Mouse (Mus musculus) heart, embryonic 15.5 days (tissue): ENCODE measurements around the gene Klra3. TPM values are rescaled to one million over a fixed set of nuclear protein-coding genes. Genes with fewer than 3 reads are reported as not detected.
"Not testable (repeated sequence)": the region's sequence is repeated elsewhere in the genome, so short reads cannot be mapped to it uniquely, and the experiment has no call there.

ENCODE experiments used
- ATAC-seq: fragments of 200-750 bp; cut with Nextera tagmentation; replicated peaks from 2 replicates; pipeline ENCODE4 v1.8.0; 2017; ENCODE audit warnings: low read depth, moderate TSS enrichment; ENCODE audit not compliant: insufficient number of reproducible peaks, insufficient read depth, low FRiP score
- H3K27ac ChIP-seq: fragments of 300-500 bp; sonication (generic); 2 replicates; pipeline ENCODE4 v1.5.1; 2015; ENCODE audit warnings: mild to moderate bottlenecking, inconsistent platforms
- H3K27me3 ChIP-seq: fragments of 300-500 bp; sonication (generic); 2 replicates; pipeline ENCODE4 v1.6.1; 2015; ENCODE audit warnings: inconsistent platforms
- H3K36me3 ChIP-seq: fragments of 300-500 bp; sonication (generic); 2 replicates; pipeline ENCODE4 v1.6.1; 2015; ENCODE audit warnings: mild to moderate bottlenecking, inconsistent platforms
- H3K4me1 ChIP-seq: fragments of 300-500 bp; sonication (generic); replicated peaks from 2 replicates; pipeline ENCODE4 v1.6.1; 2015; ENCODE audit warnings: inconsistent platforms
- H3K4me2 ChIP-seq: fragments of 300-500 bp; sonication (generic); 2 replicates; pipeline ENCODE4 v1.6.1; 2015; ENCODE audit warnings: inconsistent platforms, mild to moderate bottlenecking, moderate library complexity
- H3K4me3 ChIP-seq: fragments of 300-500 bp; sonication (generic); 2 replicates; pipeline ENCODE4 v1.5.1; 2015; ENCODE audit warnings: mild to moderate bottlenecking, inconsistent platforms
- H3K9ac ChIP-seq: fragments of 300-500 bp; sonication (generic); 2 replicates; pipeline ENCODE4 v1.6.1; 2015; ENCODE audit warnings: mild to moderate bottlenecking, inconsistent platforms
- H3K9me3 ChIP-seq: fragments of 300-500 bp; sonication (generic); replicated peaks from 2 replicates; pipeline ENCODE4 v1.6.1; 2016; ENCODE audit warnings: inconsistent platforms
- WGBS: fragments of 180-500 bp; shearing (Covaris S2); methylation state at CpG from one replicate; pipeline ENCODE4 v1.1.7; 2015; ENCODE audit warnings: mixed read lengths; 5-methylcytosine and 5-hydroxymethylcytosine counted together
- polyA plus RNA-seq: library from polyadenylated mRNA; unstranded; fragments of >200 nt; fragmentation: Nextera tagmentation; extraction: Ambion mirVana; gene quantifications from 2 replicates; pipeline ENCODE4 v1.2.1, GENCODE M21; 2015

Gene Klra3
- not detected in 2 replicates for polyA plus RNA-seq

GRCm38 (mm10) chr6:130337411-130337810, at the start of gene Klra3:
TSS of gene Klra3 (minus strand) at chr6:130337574.
- no peak for ATAC-seq
- no peak within 1 kb of the TSS for H3K4me2 ChIP-seq
- H3K4me1 ChIP-seq: no peaks in the 10 kb centered on the region
- H3K27me3 ChIP-seq: no peaks in the 10 kb centered on the region
- no peak within 1 kb of the TSS for H3K9ac ChIP-seq
- H3K27ac ChIP-seq: no peak within 1 kb of the TSS
- H3K9me3 ChIP-seq: no peaks in the 10 kb centered on the region
- H3K36me3 ChIP-seq: no peaks in the 10 kb centered on the region
- H3K4me3 ChIP-seq: no peak within 1 kb of the TSS
- 74% methylated on average over 8 of the region's 8 CpGs for WGBS

GRCm38 (mm10) chr6:130386750-130387149, 49.4 kb upstream of the Klra3 start, which contains the start of gene Klra1:
TSS of gene Klra1 (minus strand) at chr6:130386874.
- no peaks in the 10 kb centered on the region for H3K4me1 ChIP-seq
- no peaks in the 10 kb centered on the region for H3K36me3 ChIP-seq
- H3K4me3 ChIP-seq: no peak within 1 kb of the TSS
- WGBS: 68% methylated on average over 2 of the region's 2 CpGs
- no peak within 1 kb of the TSS for H3K4me2 ChIP-seq
- H3K9me3 ChIP-seq: 0 out of 2 replicates have a peak, but pooled peaks cover 3% of the 10 kb centered on the region
- H3K9ac ChIP-seq: no peak within 1 kb of the TSS
- H3K27ac ChIP-seq: no peak within 1 kb of the TSS
- no peak for ATAC-seq
- H3K27me3 ChIP-seq: no peaks in the 10 kb centered on the region

- no peak overlapping the region for H3K27ac ChIP-seq
- H3K9ac ChIP-seq: no peak overlapping the region
- no peaks in the 10 kb centered on the region for H3K27me3 ChIP-seq
- H3K4me3 ChIP-seq: no peak overlapping the region
- ATAC-seq: no peak
- no peak overlapping the region for H3K4me2 ChIP-seq
- no peaks in the 10 kb centered on the region for H3K4me1 ChIP-seq
- H3K9me3 ChIP-seq: 0 out of 2 replicates have a peak, but pooled peaks cover 3% of the 10 kb centered on the region
- WGBS: 53% methylated on average over 1 of the region's 1 CpGs
- no peaks in the 10 kb centered on the region for H3K36me3 ChIP-seq
Observed at GRCm38 (mm10) chr6:130385803-130386202, 48.4 kb upstream of the Klra3 start.

DNA sequence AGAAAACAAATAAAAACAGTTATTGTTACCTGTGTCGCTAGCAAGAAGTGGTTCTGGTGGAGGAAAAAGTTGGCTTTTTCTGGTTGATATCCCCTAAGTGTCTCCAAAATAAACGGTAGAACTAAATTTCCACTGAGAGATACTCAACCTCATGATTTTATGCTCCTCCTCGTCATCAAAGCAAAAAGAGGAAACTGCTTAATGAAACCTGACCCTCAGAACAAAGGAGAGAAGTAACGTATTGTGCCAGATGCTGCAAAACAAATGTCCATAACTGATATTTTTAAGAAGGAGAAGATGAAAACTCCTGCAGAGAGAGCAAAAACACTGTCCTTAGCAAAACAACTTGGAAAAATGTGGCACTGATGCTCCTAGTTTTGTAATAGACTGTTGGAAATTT, 45.0 kb upstream of the Klra3 start:
- no peaks in the 10 kb centered on the region for H3K36me3 ChIP-seq
- H3K9ac ChIP-seq: no peak overlapping the region
- H3K4me1 ChIP-seq: no peaks in the 10 kb centered on the region
- H3K27me3 ChIP-seq: no peaks in the 10 kb centered on the region
- no peak overlapping the region for H3K27ac ChIP-seq
- H3K4me3 ChIP-seq: no peak overlapping the region
- 0 out of 2 replicates have a peak, but pooled peaks cover 3% of the 10 kb centered on the region for H3K9me3 ChIP-seq
- ATAC-seq: no peak
- H3K4me2 ChIP-seq: no peak overlapping the region
- 64% methylated on average over 4 of the region's 4 CpGs for WGBS

- not testable (repeated sequence) for H3K9ac ChIP-seq, H3K27me3 ChIP-seq, H3K9me3 ChIP-seq, H3K36me3 ChIP-seq, ATAC-seq, H3K4me2 ChIP-seq, H3K27ac ChIP-seq, H3K4me3 ChIP-seq, H3K4me1 ChIP-seq
- 29% methylated on average over 1 of the region's 1 CpGs for WGBS
Observed at GRCm38 (mm10) chr6:130345381-130345780, 8.0 kb upstream of the Klra3 start.

DNA sequence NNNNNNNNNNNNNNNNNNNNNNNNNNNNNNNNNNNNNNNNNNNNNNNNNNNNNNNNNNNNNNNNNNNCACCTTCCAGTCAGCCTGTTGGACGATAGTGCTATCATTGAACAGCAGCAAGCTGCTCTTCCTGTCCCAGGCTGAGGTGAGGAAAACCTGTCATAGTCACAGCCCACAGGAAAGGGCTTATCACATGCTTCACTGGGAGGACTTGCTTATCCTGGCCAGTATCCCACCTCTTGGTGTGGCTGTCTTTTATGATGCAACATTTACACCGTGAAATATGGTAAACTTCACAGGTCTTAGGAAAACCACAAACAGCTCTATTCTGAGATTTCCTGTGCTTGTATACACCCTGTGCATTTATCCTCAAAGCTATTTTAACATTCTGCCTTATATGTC, 4.6 kb upstream of the Klra3 start:
- not testable (repeated sequence) for H3K4me3 ChIP-seq, H3K9me3 ChIP-seq, H3K27ac ChIP-seq, H3K4me2 ChIP-seq, H3K4me1 ChIP-seq, H3K9ac ChIP-seq, H3K27me3 ChIP-seq, H3K36me3 ChIP-seq, ATAC-seq
- 77% methylated on average over 2 of the region's 2 CpGs for WGBS

DNA sequence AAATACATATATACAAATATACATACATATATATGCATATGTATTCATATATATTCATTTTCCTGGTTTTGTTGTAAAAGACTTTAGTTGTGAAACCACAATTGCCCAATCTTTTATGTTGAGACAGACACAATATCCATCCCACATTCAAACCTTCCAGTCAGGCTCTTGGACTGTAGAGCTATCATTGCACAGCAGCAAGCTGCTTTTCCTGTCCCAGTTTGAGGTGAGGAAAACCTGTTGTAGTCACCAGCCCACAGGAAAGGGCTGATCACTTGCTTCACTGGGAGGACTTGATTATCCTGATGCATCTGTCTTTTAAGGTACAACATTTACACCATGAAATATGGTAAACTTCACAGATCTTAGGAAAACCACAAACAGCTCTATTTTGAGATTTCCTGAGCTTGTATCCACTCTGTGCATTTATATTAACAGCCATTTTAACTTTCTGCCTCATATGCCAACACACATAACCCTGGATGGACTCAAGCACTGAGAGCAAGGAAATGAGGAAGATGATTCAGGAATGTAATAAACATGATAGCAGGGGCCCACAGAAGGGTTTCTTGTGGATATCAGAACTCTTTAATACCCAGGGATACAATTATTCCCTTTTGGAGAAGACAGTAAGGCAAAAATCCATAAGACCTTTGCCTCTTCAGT, 49.3 kb downstream of the Klra3 start:
- no peak for ATAC-seq
- H3K4me1 ChIP-seq: no peaks in the 10 kb centered on the region
- no peaks in the 10 kb centered on the region for H3K36me3 ChIP-seq

DNA sequence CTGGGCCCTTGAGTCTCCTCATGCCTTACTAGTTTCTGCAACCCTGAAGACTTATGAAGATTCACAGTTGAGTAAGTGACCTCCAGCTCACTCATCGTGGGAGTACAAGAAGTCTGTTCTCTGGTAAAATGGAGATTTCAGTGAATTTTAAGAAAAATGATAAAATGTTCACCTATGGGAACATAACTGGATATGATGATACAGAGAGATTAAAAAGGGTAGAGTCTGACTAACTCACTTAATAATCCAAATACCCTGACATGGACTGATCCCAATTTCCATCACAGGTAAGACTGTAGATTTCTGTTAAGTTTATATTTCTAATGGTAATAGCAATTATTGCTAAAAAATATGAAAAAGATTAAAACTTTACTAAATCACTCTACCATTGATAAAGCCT, 55.5 kb downstream of the Klra3 start, which contains the start of gene Klra10:
Klra10 (minus strand) TSS at position 101 of the 400 bp plus-strand sequence.
- H3K9ac ChIP-seq: not testable (repeated sequence)

More for the DNA sequence above, 49.3 kb downstream of the Klra3 start:
- Histone ChIP-seq H3K4me2 (no peak overlapping the region), H3K9me3 (no peaks in the 10 kb centered on the region; the same call in 1 of the 2 replicates), H3K9ac (no peak overlapping the region), H3K27me3 (no peaks in the 10 kb centered on the region), H3K4me3 (no peak overlapping the region), H3K27ac (no peak overlapping the region)

More for the DNA sequence above, 55.5 kb downstream of the Klra3 start, which contains the start of gene Klra10:
- H3K36me3 ChIP-seq, H3K27ac ChIP-seq, H3K9me3 ChIP-seq, H3K27me3 ChIP-seq, H3K4me1 ChIP-seq, H3K4me3 ChIP-seq, ATAC-seq, H3K4me2 ChIP-seq: not testable (repeated sequence)
- WGBS: 44% methylated on average over 1 of the region's 1 CpGs

Other genes starting within 250 kb of the Klra3 start
- gene Klra8, start 207.7 kb downstream of the Klra3 start, polyA plus RNA-seq: not detected in 2 replicates
- gene Klra9, start 144.5 kb downstream of the Klra3 start, polyA plus RNA-seq: not detected in 2 replicates
- gene Klra7, start 104.3 kb downstream of the Klra3 start, polyA plus RNA-seq: not detected in 2 replicates
- gene Klra10, start 55.6 kb downstream of the Klra3 start, polyA plus RNA-seq: not detected in 2 replicates
- gene Klra1, start 49.3 kb upstream of the Klra3 start, polyA plus RNA-seq: not detected in 2 replicates